Mouse (Mus musculus) kidney, postnatal 4 days (tissue): ENCODE measurements at regions not wholly inside any gene's neighbourhood (a gene's known extent, or its start where the extent isn't known, plus 50 kb on each side); places are given as distances from the start of the nearest gene placed in this dataset.

Experiments used
- DNase-seq, 2 experiments: peaks; one replicate each; pipeline ENCODE4 v3.0.0; 2021; ENCODE audit warnings: mixed read lengths in 2 of 2

DNA sequence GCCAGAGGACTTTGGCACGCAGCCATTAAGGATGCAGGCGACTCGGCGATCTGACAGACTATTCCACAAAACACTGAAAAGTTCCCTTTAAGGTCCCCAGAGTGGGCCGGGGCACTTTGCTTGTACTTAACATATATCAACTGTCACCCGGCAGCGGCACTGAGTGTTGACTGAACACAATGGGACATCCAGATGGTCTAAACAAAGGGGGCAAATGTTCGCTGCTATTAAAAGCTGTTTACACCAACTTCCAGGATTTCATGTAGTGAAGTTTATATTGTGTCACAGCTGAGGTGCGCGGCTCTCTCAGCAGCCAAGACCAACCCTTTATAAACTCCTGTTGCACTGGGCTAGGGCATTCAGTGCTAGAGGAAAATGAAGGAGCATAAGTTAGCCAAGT, 157.6 kb downstream of the Zfp281 start:
- DNase-seq, result peak; percentile 52 to 69

DNA sequence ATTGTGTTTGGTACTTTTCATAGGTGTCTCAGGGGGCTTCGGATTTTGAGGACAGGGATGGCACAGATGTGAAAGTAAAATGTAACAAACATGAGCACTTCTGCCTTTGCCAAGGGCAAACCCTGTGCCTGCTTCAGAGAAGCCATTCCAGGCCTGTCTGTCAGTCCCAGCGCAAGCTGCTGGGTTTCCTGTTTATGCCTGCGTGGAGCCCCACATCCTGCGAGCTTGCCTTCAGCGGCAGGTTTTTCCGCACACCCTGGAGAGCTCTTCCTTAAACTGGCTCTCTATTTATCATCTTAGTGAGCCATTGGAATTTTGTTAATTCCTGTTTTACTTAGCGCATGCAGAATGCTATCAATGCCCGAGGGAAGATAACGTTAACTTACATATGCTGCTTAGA, 159.5 kb downstream of the Zfp281 start:
- DNase-seq, result peak in 1 of 2 experiments; percentile 38

DNA sequence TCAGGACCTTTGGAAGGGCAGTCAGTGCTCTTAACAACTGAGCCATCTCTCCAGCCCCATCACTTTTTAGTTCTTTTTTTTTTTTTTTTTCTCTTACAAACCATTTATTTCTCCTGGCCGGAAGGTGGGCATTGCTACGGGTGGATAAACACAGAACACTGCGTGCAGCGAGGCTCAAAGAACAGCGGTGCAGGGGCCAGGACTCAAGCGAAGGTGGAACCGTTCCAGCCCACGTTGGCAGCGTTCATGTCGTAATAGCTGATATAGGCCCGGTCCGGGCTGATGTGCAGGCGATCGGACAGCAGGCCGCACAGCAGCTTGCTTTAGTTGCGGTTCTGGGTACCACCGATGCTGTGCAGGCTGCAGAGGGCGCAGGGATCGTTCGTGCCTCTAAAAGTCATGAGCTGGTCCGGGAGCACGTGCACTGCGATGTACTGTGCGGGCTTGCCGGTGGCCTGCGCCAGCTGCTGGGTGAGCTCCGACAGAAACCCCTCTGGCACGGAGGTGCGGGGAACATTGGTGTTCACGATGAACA, 164.3 kb downstream of the Zfp281 start:
- DNase-seq, result peak; percentile 13 to 20

DNA sequence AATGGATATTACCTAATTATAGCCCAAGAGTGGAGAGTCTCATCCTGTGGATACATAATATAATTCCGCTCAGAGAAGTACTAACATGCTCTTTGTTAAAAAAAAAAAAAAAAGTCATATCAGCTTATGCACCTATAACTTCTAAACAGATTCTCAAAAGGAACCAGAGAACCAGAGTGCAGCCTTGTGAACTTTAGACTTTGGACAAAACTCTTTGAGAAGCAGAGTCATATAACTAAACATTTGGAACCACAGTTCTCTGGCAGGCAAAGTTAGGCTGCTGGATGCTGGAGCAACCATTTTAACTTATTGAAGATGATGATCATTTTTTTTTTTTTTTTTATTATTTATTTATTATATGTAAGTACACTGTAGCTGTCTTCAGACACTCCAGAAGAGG, 166.9 kb downstream of the Zfp281 start:
- no peak for DNase-seq
